ENCODE assay signal across 24 mouse cellular contexts in the genomic region with DNA sequence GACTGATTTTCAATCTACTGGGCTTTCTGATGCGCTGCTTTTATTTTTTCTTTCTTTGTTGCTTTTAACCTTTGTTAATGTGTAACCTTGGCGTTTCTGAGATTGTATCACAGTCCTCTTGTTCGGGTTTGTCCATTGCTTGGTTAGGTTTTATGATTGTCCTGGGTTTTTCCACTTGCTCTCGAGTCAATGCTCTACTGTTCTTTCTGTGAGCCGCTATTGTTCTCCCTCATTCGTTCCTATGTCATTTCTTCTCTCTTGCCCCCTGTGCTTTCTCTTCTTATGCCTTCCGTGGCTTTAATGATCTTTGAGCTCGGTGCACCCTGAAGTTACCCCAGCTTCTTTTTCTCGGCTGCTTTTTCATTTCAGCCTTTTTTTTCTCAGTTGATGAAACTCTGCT. TPM values are rescaled to one million over a fixed set of nuclear protein-coding genes. Genes with fewer than 3 reads are reported as not detected.
A peak's percentile ranks its signal among the peaks of the same experiment; 100 is the strongest.
DNase-seq lines count a peak whose midpoint lies in the region; ATAC-seq lines count a peak whose summit lies in the region.
"Had no signal": no experiment of that assay in that cellular context is flagged by ENCODE, and none has a peak within 500 bp of the region (broad histone marks: within the 10 kb centered on the region; RNA-seq: fewer than 3 reads in every experiment).

No protein-coding gene starts in this region.

- H3K4me3 ChIP-seq in kidney, embryonic 15.5 days (replicated peaks): no peak overlapping the region
- H3K4me3 ChIP-seq in liver, embryonic 13.5 days (replicated peaks): no peak overlapping the region
- no peak overlapping the region for H3K4me3 ChIP-seq in intestine, embryonic 15.5 days (replicated peaks)
- no peak overlapping the region for H3K4me3 ChIP-seq in neural tube, embryonic 13.5 days
- H3K4me3 ChIP-seq: embryonic facial prominence, embryonic 15.5 days; gastrocnemius, adult 2 months; heart, adult 2 months; midbrain, embryonic 12.5 days had no signal

- peak overlapping the region; percentile 74 for H3K27ac ChIP-seq in kidney, embryonic 15.5 days
- no peak overlapping the region for H3K27ac ChIP-seq in liver, embryonic 13.5 days
- H3K27ac ChIP-seq in intestine, embryonic 15.5 days: no peak overlapping the region
- H3K27ac ChIP-seq in neural tube, embryonic 13.5 days (replicated peaks): no peak overlapping the region
- H3K27ac ChIP-seq: embryonic facial prominence, embryonic 15.5 days; gastrocnemius, adult 2 months; heart, adult 2 months; hindbrain, embryonic 14.5 days; liver, embryonic 14.5 days; midbrain, embryonic 12.5 days had no signal

- H3K36me3 ChIP-seq in kidney, embryonic 15.5 days: no peaks in the 10 kb centered on the region
- H3K36me3 ChIP-seq in liver, embryonic 13.5 days: no peaks in the 10 kb centered on the region
- H3K36me3 ChIP-seq in intestine, embryonic 15.5 days: no peaks in the 10 kb centered on the region
- no peaks in the 10 kb centered on the region for H3K36me3 ChIP-seq in neural tube, embryonic 13.5 days
- H3K36me3 ChIP-seq: embryonic facial prominence, embryonic 15.5 days; midbrain, embryonic 12.5 days had no signal

- peaks cover 23% of the 10 kb centered on the region; the same call in 1 of the 2 replicates for H3K4me1 ChIP-seq in kidney, embryonic 15.5 days
- H3K4me1 ChIP-seq in liver, embryonic 13.5 days (replicated peaks): no peaks in the 10 kb centered on the region
- no peaks in the 10 kb centered on the region; the same call in 1 of the 2 replicates for H3K4me1 ChIP-seq in intestine, embryonic 15.5 days (replicated peaks)
- peaks cover 13% of the 10 kb centered on the region for H3K4me1 ChIP-seq in neural tube, embryonic 13.5 days (replicated peaks)
- H3K4me1 ChIP-seq: embryonic facial prominence, embryonic 15.5 days; midbrain, embryonic 12.5 days had no signal

- no peaks in the 10 kb centered on the region for H3K27me3 ChIP-seq in kidney, embryonic 15.5 days
- H3K27me3 ChIP-seq in liver, embryonic 13.5 days: no peaks in the 10 kb centered on the region
- H3K27me3 ChIP-seq in intestine, embryonic 15.5 days (replicated peaks): no peaks in the 10 kb centered on the region
- H3K27me3 ChIP-seq in neural tube, embryonic 13.5 days: no peaks in the 10 kb centered on the region
- H3K27me3 ChIP-seq: embryonic facial prominence, embryonic 15.5 days; midbrain, embryonic 12.5 days had no signal

- H3K4me2 ChIP-seq in kidney, embryonic 15.5 days: peak overlapping the region; percentile 38
- H3K4me2 ChIP-seq in liver, embryonic 13.5 days: 0 out of 2 replicates have a peak overlapping the region, but pooled peaks have one; percentile 2
- peak overlapping the region; percentile 42 for H3K4me2 ChIP-seq in intestine, embryonic 15.5 days (replicated peaks)
- H3K4me2 ChIP-seq in neural tube, embryonic 13.5 days: peak overlapping the region; percentile 28
- H3K4me2 ChIP-seq: embryonic facial prominence, embryonic 15.5 days; hindbrain, embryonic 14.5 days; midbrain, embryonic 12.5 days had no signal

- WGBS in kidney, embryonic 15.5 days: 44% methylated on average over 9 of the region's 9 CpGs
- 49% methylated on average over 9 of the region's 9 CpGs for WGBS in liver, embryonic 13.5 days (ENCODE audit: insufficient replicate concordance)
- WGBS in intestine, embryonic 15.5 days: 39% methylated on average over 9 of the region's 9 CpGs
- 13% methylated on average over 9 of the region's 9 CpGs for WGBS in neural tube, embryonic 13.5 days

- H3K9ac ChIP-seq in kidney, embryonic 15.5 days: no peak overlapping the region
- H3K9ac ChIP-seq in liver, embryonic 13.5 days: no peak overlapping the region
- H3K9ac ChIP-seq in intestine, embryonic 15.5 days: no peak overlapping the region
- H3K9ac ChIP-seq in neural tube, embryonic 13.5 days: no peak overlapping the region
- H3K9ac ChIP-seq: embryonic facial prominence, embryonic 15.5 days; forebrain, postnatal 0 days; hindbrain, embryonic 14.5 days; liver, embryonic 14.5 days; midbrain, embryonic 12.5 days had no signal

- DNase-seq in kidney, postnatal 4 days: no peak
- DNase-seq in liver, embryonic 13.5 days: no peak
- DNase-seq in liver: no peak
- DNase-seq in urinary bladder, adult 2 months (ENCODE audit: low spot score): no peak
- DNase-seq: adrenal gland, adult 8-10 months; cerebellum, adult 9-11 months; forebrain, postnatal 0 days; gastrocnemius, adult 2 months; heart, adult 2 months; heart, postnatal 36 days; right cerebral cortex, postnatal 14 days; spleen, adult 18-20 months; thymus, postnatal 36 days had no signal

- peak; percentile 63 for ATAC-seq in kidney, embryonic 15.5 days (replicated peaks; ENCODE audit: low FRiP score)
- no peak for ATAC-seq in liver, embryonic 13.5 days (ENCODE audit: low read depth)
- 0 out of 2 replicates have a peak, but pooled peaks have one; percentile 25 for ATAC-seq in intestine, embryonic 15.5 days
- no peak for ATAC-seq in neural tube, embryonic 13.5 days (ENCODE audit: low read depth)
- ATAC-seq: forebrain, postnatal 0 days; lung, postnatal 0 days had no signal

- no peaks in the 10 kb centered on the region for H3K9me3 ChIP-seq in kidney, embryonic 15.5 days (replicated peaks)
- no peaks in the 10 kb centered on the region for H3K9me3 ChIP-seq in liver, embryonic 13.5 days (replicated peaks)
- no peaks in the 10 kb centered on the region for H3K9me3 ChIP-seq in intestine, embryonic 15.5 days
- no peaks in the 10 kb centered on the region for H3K9me3 ChIP-seq in neural tube, embryonic 13.5 days
- H3K9me3 ChIP-seq: embryonic facial prominence, embryonic 15.5 days; midbrain, embryonic 12.5 days had no signal

RNA-seq across cellular contexts. Expression of gene Slc25a48, which starts 19.8 kb away (rescaled TPM):
- 0.45 and 0.59 TPM in 2 replicates for polyA plus RNA-seq in kidney, embryonic 15.5 days (2015; fragmentation: Nextera tagmentation; extraction: Ambion mirVana)
- polyA plus RNA-seq in liver, embryonic 13.5 days (2015; fragmentation: Nextera tagmentation; extraction: Ambion mirVana): 0.35 and 0.41 TPM in 2 replicates
- 0.10 and 0.13 TPM in 2 replicates for polyA plus RNA-seq in intestine, embryonic 15.5 days (2015; fragmentation: Nextera tagmentation; extraction: Ambion mirVana)
- polyA plus RNA-seq in neural tube, embryonic 13.5 days (2015; fragmentation: Nextera tagmentation; extraction: Ambion mirVana): not detected in 2 replicates
- polyA plus RNA-seq in urinary bladder, adult 2 months (2012; rRNA removed): 14.9 and 17.7 TPM in 2 replicates
- polyA plus RNA-seq: heart, embryonic 14.5 days; hindbrain, embryonic 14.5 days; lung, postnatal 0 days; midbrain, embryonic 12.5 days had no signal

RNA-seq across cellular contexts. Expression of gene Il9, which starts 24.0 kb away (rescaled TPM):
- not detected in 2 replicates for polyA plus RNA-seq in kidney, embryonic 15.5 days (2015; fragmentation: Nextera tagmentation; extraction: Ambion mirVana)
- not detected in 2 replicates for polyA plus RNA-seq in liver, embryonic 13.5 days (2015; fragmentation: Nextera tagmentation; extraction: Ambion mirVana)
- polyA plus RNA-seq in intestine, embryonic 15.5 days (2015; fragmentation: Nextera tagmentation; extraction: Ambion mirVana): not detected in 2 replicates
- polyA plus RNA-seq in neural tube, embryonic 13.5 days (2015; fragmentation: Nextera tagmentation; extraction: Ambion mirVana): not detected in 2 replicates
- not detected in 2 replicates for polyA plus RNA-seq in urinary bladder, adult 2 months (2012; rRNA removed)
- polyA plus RNA-seq: embryonic facial prominence, embryonic 15.5 days; forebrain, postnatal 0 days; heart, adult 2 months; heart, embryonic 14.5 days; hindbrain, embryonic 14.5 days; large intestine, adult 2 months; liver, embryonic 14.5 days; lung, postnatal 0 days; midbrain, embryonic 12.5 days; stomach, embryonic 14.5 days had no signal

RNA-seq across cellular contexts. Expression of gene Gm3045, which starts 31.6 kb away (rescaled TPM):
- polyA plus RNA-seq in kidney, embryonic 15.5 days (2015; fragmentation: Nextera tagmentation; extraction: Ambion mirVana): not detected in 2 replicates
- not detected in 2 replicates for polyA plus RNA-seq in liver, embryonic 13.5 days (2015; fragmentation: Nextera tagmentation; extraction: Ambion mirVana)
- polyA plus RNA-seq in intestine, embryonic 15.5 days (2015; fragmentation: Nextera tagmentation; extraction: Ambion mirVana): not detected in 2 replicates
- polyA plus RNA-seq in neural tube, embryonic 13.5 days (2015; fragmentation: Nextera tagmentation; extraction: Ambion mirVana): not detected in 2 replicates
- polyA plus RNA-seq in urinary bladder, adult 2 months (2012; rRNA removed): 0.07 and 0.13 TPM in 2 replicates
- polyA plus RNA-seq: forebrain, postnatal 0 days; heart, adult 2 months; heart, embryonic 14.5 days; hindbrain, embryonic 14.5 days; large intestine, adult 2 months; liver, embryonic 14.5 days; lung, postnatal 0 days; midbrain, embryonic 12.5 days; stomach, embryonic 14.5 days had no signal

Comparison
In these comparisons a context has a peak if more than half of its experiments do, and no peak if none do; other contexts are left out.
1. ATAC-seq: peak in kidney, embryonic 15.5 days (single experiment) and intestine, embryonic 15.5 days (single experiment); none in liver, embryonic 13.5 days (single experiment) and neural tube, embryonic 13.5 days (single experiment).
2. Peak in every context shown above with its lines, with median percentiles within 50 percentile points of each other: H3K4me2 ChIP-seq.